In the genomic region with DNA sequence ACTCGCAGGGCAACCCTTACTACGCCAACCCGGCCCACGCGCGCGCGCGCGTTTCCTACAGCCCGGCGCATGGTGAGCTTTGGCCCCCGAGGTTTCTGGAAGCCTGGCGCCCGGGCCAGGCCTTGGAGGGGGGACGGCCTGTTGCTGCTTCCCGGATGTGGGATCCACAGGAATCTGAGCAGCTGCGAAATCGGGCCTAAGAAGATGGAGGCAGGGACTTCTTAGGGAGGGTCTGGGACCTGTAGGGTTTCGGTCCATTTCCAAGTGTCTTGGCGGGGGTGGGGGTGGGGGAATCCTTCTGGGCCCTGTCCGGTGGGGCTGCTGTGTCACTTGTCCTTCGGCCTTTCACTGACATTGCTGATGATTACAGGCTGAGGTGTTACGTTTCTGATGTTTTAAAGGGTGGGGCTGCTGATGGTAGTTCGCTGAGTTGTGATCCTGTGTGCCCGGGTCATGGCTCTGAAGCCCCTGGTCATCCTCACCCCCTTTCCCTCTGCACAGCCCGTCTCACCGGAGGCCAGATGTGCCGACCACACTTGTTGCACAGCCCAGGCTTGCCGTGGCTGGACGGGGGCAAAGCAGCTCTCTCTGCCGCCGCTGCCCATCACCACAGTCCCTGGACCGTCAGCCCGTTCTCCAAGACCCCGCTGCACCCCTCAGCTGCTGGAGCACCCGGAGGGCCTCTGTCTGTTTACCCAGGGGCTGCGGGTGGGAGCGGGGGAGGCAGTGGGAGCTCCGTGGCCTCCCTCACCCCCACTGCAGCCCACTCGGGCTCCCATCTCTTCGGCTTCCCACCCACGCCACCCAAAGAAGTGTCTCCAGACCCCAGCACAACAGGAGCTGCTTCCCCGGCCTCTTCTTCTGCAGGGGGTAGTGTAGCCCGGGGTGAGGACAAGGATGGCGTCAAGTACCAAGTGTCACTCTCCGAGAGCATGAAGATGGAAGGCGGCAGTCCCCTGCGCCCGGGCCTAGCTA, we compare ENCODE assay signal across 10 mouse cellular contexts. TPM values are rescaled to one million over a fixed set of nuclear protein-coding genes. Genes with fewer than 3 reads are reported as not detected.
DNase-seq lines count a peak whose midpoint lies in the region; ATAC-seq and TF ChIP-seq lines count a peak whose summit lies in the region.
"Had no signal": no experiment of that assay in that cellular context is flagged by ENCODE, and none has a peak within 500 bp of the region (broad histone marks: within the 10 kb centered on the region; RNA-seq: fewer than 3 reads in every experiment).

No protein-coding gene starts in this region.

- H3K27ac ChIP-seq in heart, adult 2 months, result peak overlapping the region; percentile 87
- H3K27ac ChIP-seq in embryonic facial prominence, embryonic 11.5 days (replicated peaks; ENCODE audit: low read depth, low read length), result no peak overlapping the region
- no peak overlapping the region for H3K27ac ChIP-seq in hindbrain, embryonic 14.5 days
- no peak overlapping the region for H3K27ac ChIP-seq in midbrain, embryonic 14.5 days (replicated peaks; ENCODE audit: low read depth, low read length)

- H3K4me1 ChIP-seq in heart, adult 2 months (ENCODE audit: control insufficient read depth, insufficient read depth, low read length), result peaks cover 4% of the 10 kb centered on the region
- peaks cover 9% of the 10 kb centered on the region for H3K4me1 ChIP-seq in embryonic facial prominence, embryonic 11.5 days (ENCODE audit: control insufficient read depth, insufficient read depth, low read length)
- H3K4me1 ChIP-seq in hindbrain, embryonic 14.5 days (replicated peaks; ENCODE audit: control insufficient read depth, insufficient read depth, low read length), result 0 out of 2 replicates have a peak, but pooled peaks cover 5% of the 10 kb centered on the region
- H3K4me1 ChIP-seq in midbrain, embryonic 14.5 days (ENCODE audit: control insufficient read depth, insufficient read depth, low read length), result peaks cover 44% of the 10 kb centered on the region

- whole genome bisulfite sequencing in heart, adult 2 months, result 16% methylated on average over 50 of the region's 50 CpGs
- 4% methylated on average over 50 of the region's 50 CpGs for WGBS in embryonic facial prominence, embryonic 11.5 days
- 3% methylated on average over 50 of the region's 50 CpGs for WGBS in hindbrain, embryonic 14.5 days
- WGBS in midbrain, embryonic 14.5 days, result 2% methylated on average over 50 of the region's 50 CpGs

- no peak for TF ChIP-seq EP300 in heart, adult 2 months (IDR thresholded peaks at IDR 0.05; ENCODE audit: insufficient read depth, low read depth, low read length)

- TF ChIP-seq POLR2A in heart, adult 2 months (IDR thresholded peaks at IDR 0.05; ENCODE audit: insufficient read depth, low read depth, low read length), result no peak

- peaks cover under 1% of the 10 kb centered on the region for H3K36me3 ChIP-seq in heart, adult 2 months (ENCODE audit: control insufficient read depth, insufficient read depth, low read length)
- H3K36me3 ChIP-seq in embryonic facial prominence, embryonic 11.5 days (replicated peaks; ENCODE audit: control insufficient read depth, insufficient read depth, low read depth, low read length), result no peaks in the 10 kb centered on the region
- no peaks in the 10 kb centered on the region for H3K36me3 ChIP-seq in hindbrain, embryonic 14.5 days (replicated peaks; ENCODE audit: control insufficient read depth, insufficient read depth)
- no peaks in the 10 kb centered on the region for H3K36me3 ChIP-seq in midbrain, embryonic 14.5 days (ENCODE audit: control insufficient read depth, insufficient read depth, low read length)

- peaks cover 4% of the 10 kb centered on the region; the same call in 1 of the 2 replicates for H3K27me3 ChIP-seq in heart, adult 2 months (ENCODE audit: control insufficient read depth, insufficient read depth, low read length)
- H3K27me3 ChIP-seq in embryonic facial prominence, embryonic 11.5 days (ENCODE audit: control insufficient read depth, insufficient read depth, low read length), result peaks cover 82% of the 10 kb centered on the region
- H3K27me3 ChIP-seq in hindbrain, embryonic 14.5 days (ENCODE audit: control insufficient read depth, insufficient read depth, low read length), result peaks cover 100% of the 10 kb centered on the region
- peaks cover 92% of the 10 kb centered on the region for H3K27me3 ChIP-seq in midbrain, embryonic 14.5 days (ENCODE audit: control insufficient read depth, insufficient read depth, low read length)

- H3K4me2 ChIP-seq in embryonic facial prominence, embryonic 11.5 days (ENCODE audit: low read depth, low read length), result peak overlapping the region; percentile 79
- peak overlapping the region; percentile 54 for H3K4me2 ChIP-seq in hindbrain, embryonic 14.5 days (replicated peaks)
- H3K4me2 ChIP-seq in midbrain, embryonic 14.5 days (ENCODE audit: low read length), result peak overlapping the region; percentile 61

- peak overlapping the region; percentile 81 for H3K9ac ChIP-seq in heart, adult 2 months (ENCODE audit: low read depth, low read length)
- peak overlapping the region; percentile 54 for H3K9ac ChIP-seq in embryonic facial prominence, embryonic 11.5 days (replicated peaks; ENCODE audit: low read length)
- H3K9ac ChIP-seq in hindbrain, embryonic 14.5 days, result no peak overlapping the region
- H3K9ac ChIP-seq in midbrain, embryonic 14.5 days (replicated peaks; ENCODE audit: low read length), result 0 out of 2 replicates have a peak overlapping the region, but pooled peaks have one; percentile 1

- no peak for TF ChIP-seq CTCF in heart, adult 2 months (IDR thresholded peaks at IDR 0.05)

- peak; percentile 35 to 37 for DNase-seq in heart, adult 2 months
- no peak for DNase-seq in heart, postnatal 10 days
- DNase-seq in embryonic facial prominence, embryonic 11.5 days (ENCODE audit: low spot score), result peak; percentile 1
- no peak for DNase-seq in hindbrain, embryonic 14.5 days (ENCODE audit: low spot score)
- no peak for DNase-seq in midbrain, embryonic 14.5 days
- DNase-seq in right cerebral cortex, postnatal 14 days, result no peak
- no peak for DNase-seq in frontal cortex, postnatal 25 days (ENCODE audit: low spot score in 2 of 2)
- DNase-seq: retina, postnatal 1 day had no signal

- intact Hi-C loops in heart, adult 2 months (cut with DNase I), result no loop called here
- intact Hi-C loops in heart, postnatal 10 days (cut with DNase I), result no loop called here

- H3K79me2 ChIP-seq in heart, adult 2 months (replicated peaks; ENCODE audit: control insufficient read depth, insufficient read depth, low read length), result no peaks in the 10 kb centered on the region

- H3K4me3 ChIP-seq in heart, adult 2 months, result peak overlapping the region; percentile 61
- H3K4me3 ChIP-seq in embryonic facial prominence, embryonic 11.5 days (ENCODE audit: low read depth, low read length), result peak overlapping the region; percentile 47
- H3K4me3 ChIP-seq in hindbrain, embryonic 14.5 days (replicated peaks; ENCODE audit: low read length), result peak overlapping the region; percentile 31
- H3K4me3 ChIP-seq in midbrain, embryonic 14.5 days (replicated peaks; ENCODE audit: low read depth, low read length), result peak overlapping the region; percentile 42

- H3K9me3 ChIP-seq in embryonic facial prominence, embryonic 11.5 days (replicated peaks; ENCODE audit: control insufficient read depth, low read length), result no peaks in the 10 kb centered on the region
- H3K9me3 ChIP-seq in hindbrain, embryonic 14.5 days (ENCODE audit: control insufficient read depth, low read length), result no peaks in the 10 kb centered on the region
- H3K9me3 ChIP-seq in midbrain, embryonic 14.5 days (ENCODE audit: control insufficient read depth, low read length), result no peaks in the 10 kb centered on the region

- no peak for ATAC-seq in embryonic facial prominence, embryonic 11.5 days (replicated peaks; ENCODE audit: insufficient number of reproducible peaks, low FRiP score, low TSS enrichment, low read depth)
- ATAC-seq in hindbrain, embryonic 14.5 days (ENCODE audit: low FRiP score), result no peak
- ATAC-seq in midbrain, embryonic 14.5 days (ENCODE audit: low FRiP score, low TSS enrichment), result no peak
- no peak for ATAC-seq in megakaryocyte progenitor cell, adult 5-6 weeks (replicated peaks; ENCODE audit: poor library complexity)

RNA-seq across cellular contexts. Expression of gene Gata2, which starts 6.3 kb away (rescaled TPM):
- total RNA-seq in heart, adult 2 months (2021), result 10 to 100 TPM; 17.8 to 19.6 TPM
- polyA plus RNA-seq in heart, adult 2 months (2012; rRNA removed), result 14.3 and 18.7 TPM in 2 replicates
- 10 to 100 TPM; 20.7 to 23.3 TPM for total RNA-seq in heart, postnatal 10 days (2021)
- polyA plus RNA-seq in embryonic facial prominence, embryonic 11.5 days (2014; fragmentation: Nextera tagmentation; extraction: Ambion mirVana), result 28.3 and 30.0 TPM in 2 replicates
- polyA plus RNA-seq in hindbrain, embryonic 14.5 days (2014; fragmentation: Nextera tagmentation; extraction: Ambion mirVana), result 19.1 and 19.2 TPM in 2 replicates
- polyA plus RNA-seq in midbrain, embryonic 14.5 days (2014; fragmentation: Nextera tagmentation; extraction: Ambion mirVana), result 15.4 and 23.0 TPM in 2 replicates
- total RNA-seq in megakaryocyte progenitor cell, adult 5-6 weeks (2015), result 11.2 and 19.8 TPM in 2 replicates
- total RNA-seq in megakaryocyte progenitor cell, adult 5-6 weeks (2017), result 6.0 and 10.1 TPM in 2 replicates
- total RNA-seq: CH12.LX had no signal

RNA-seq across cellular contexts. Expression of gene Dnajb8, which starts 22.1 kb away (rescaled TPM):
- total RNA-seq in heart, adult 2 months (2021), result not detected
- 0.29 TPM in 1 of 2 replicates, not detected in the other for polyA plus RNA-seq in heart, adult 2 months (2012; rRNA removed)
- total RNA-seq in heart, postnatal 10 days (2021), result not detected
- polyA plus RNA-seq in embryonic facial prominence, embryonic 11.5 days (2014; fragmentation: Nextera tagmentation; extraction: Ambion mirVana), result not detected in 2 replicates
- polyA plus RNA-seq in hindbrain, embryonic 14.5 days (2014; fragmentation: Nextera tagmentation; extraction: Ambion mirVana), result not detected in 2 replicates
- not detected in 2 replicates for polyA plus RNA-seq in midbrain, embryonic 14.5 days (2014; fragmentation: Nextera tagmentation; extraction: Ambion mirVana)
- total RNA-seq in megakaryocyte progenitor cell, adult 5-6 weeks (2015), result not detected in 2 replicates
- total RNA-seq in megakaryocyte progenitor cell, adult 5-6 weeks (2017), result not detected in 2 replicates
- total RNA-seq: CH12.LX had no signal

Comparison
In these comparisons a context has a peak if more than half of its experiments do, and no peak if none do; other contexts are left out.
1. DNase-seq: peak in heart, adult 2 months (2 of 2) and embryonic facial prominence, embryonic 11.5 days (single experiment); none in heart, postnatal 10 days (0 of 2), hindbrain, embryonic 14.5 days (single experiment), midbrain, embryonic 14.5 days (single experiment), right cerebral cortex, postnatal 14 days (single experiment) and frontal cortex, postnatal 25 days (0 of 2).
2. Peak in every context shown above with its lines, with median percentiles within 50 percentile points of each other: H3K4me3 ChIP-seq and H3K4me2 ChIP-seq.